Mouse (Mus musculus) adrenal gland, postnatal 0 days (tissue): Measurements from ENCODE around the gene AI413582. TPM values are rescaled to one million over a fixed set of nuclear protein-coding genes. Genes with fewer than 3 reads are reported as not detected.

Experiments
- polyA plus RNA-seq: library from polyadenylated mRNA; unstranded; fragments of >200 nt; fragmentation: Nextera tagmentation; extraction: Ambion mirVana; gene quantifications from 2 replicates; pipeline ENCODE4 v1.2.1, GENCODE M21; 2015

Gene AI413582
- 29.8 and 44.3 TPM in 2 replicates for polyA plus RNA-seq

GRCm38 (mm10) chr17:27565163-27565941 lies at the start of gene AI413582:
Gene AI413582 (minus strand): TSS chr17:27565756.

DNA sequence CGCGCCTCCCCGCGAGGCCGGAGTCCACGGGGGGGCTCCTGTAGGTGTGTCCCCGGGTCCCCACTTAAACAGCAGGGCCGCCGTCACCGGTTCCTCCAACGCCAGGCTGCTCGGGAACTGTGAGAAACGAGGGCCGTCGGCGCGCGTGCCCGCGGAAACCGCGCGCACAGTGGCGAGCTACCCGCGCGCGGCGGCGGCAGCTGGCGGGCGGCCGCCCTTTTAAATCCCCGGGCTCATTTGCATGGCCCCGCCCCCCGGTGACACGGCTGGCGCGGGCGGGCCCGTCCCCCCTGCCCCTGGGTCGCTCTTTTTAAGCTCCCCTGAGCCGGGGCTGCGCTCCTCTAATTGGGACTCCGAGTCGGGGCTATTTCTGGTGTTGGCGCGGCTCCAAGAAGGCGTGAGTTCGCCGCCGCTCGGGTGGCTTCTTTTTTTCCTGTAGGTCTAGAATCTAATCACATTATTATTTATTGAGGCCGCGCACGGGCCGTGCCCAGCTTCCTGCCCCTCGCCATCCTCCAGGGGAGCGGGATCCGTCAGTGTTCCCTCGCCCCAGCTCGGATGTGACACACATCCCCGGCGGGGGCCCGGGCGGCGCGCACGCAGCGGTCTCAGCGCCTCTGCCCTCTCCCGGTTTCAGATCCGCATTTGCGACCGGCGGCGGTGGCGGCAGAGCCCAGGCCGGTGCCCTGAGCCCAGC lies 9.1 kb downstream of the AI413582 start, which contains the start of gene Hmga1:
Hmga1 (plus strand) TSS at position 183 of the 697 bp plus-strand sequence.

DNA sequence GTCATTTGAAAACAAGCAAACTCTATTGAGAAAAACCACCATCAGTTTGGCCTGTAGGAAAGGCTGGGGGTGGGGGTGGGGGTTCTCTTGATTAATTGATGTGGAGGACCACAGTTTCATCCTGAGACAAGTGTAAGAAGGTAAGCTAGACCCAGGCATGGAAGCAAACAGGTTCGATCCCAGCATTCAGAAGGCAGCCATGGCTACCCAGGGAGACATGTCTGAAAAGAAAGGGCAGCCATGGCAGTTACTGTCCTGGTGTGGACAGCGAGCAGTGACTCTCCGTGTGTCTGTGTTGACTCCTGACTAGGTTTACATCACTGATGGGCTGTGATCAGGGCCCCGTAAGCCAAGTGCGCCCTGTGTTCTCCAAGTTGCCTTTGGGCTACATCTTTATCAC lies 44.3 kb downstream of the AI413582 start, which contains the start of gene Grm4:
Grm4 (minus strand) TSS at position 101 of the 400 bp plus-strand sequence.

Other genes starting within 250 kb of the AI413582 start
- 0.39 and 0.47 TPM in 2 replicates for gene Grm4, start 44.4 kb downstream of the AI413582 start, polyA plus RNA-seq
- gene Hmga1, start 9.3 kb downstream of the AI413582 start, polyA plus RNA-seq, result 50.7 and 54.5 TPM in 2 replicates
- gene Nudt3, start 57.7 kb upstream of the AI413582 start, polyA plus RNA-seq, result 68.1 and 68.2 TPM in 2 replicates
- not detected in 2 replicates for gene RPS10-NUDT3, start 69.5 kb upstream of the AI413582 start, polyA plus RNA-seq
- 862 and 1,179 TPM in 2 replicates for gene Rps10, start 70.9 kb upstream of the AI413582 start, polyA plus RNA-seq
- gene Pacsin1, start 89.8 kb upstream of the AI413582 start, polyA plus RNA-seq, result 4.0 and 6.4 TPM in 2 replicates
- gene Spdef, start 163.2 kb upstream of the AI413582 start, polyA plus RNA-seq, result 0.25 and 0.27 TPM in 2 replicates